Mouse (Mus musculus) hindbrain, embryonic 15.5 days (tissue): ENCODE measurements around the gene Cavin2. TPM values are rescaled to one million over a fixed set of nuclear protein-coding genes. Genes with fewer than 3 reads are reported as not detected.

Source experiments
- ATAC-seq: fragments of 200-750 bp; cut with Nextera tagmentation; 2 replicates; pipeline ENCODE4 v1.8.0; 2017; ENCODE audit warnings: low read depth, moderate number of reproducible peaks, moderate TSS enrichment; ENCODE audit not compliant: low FRiP score
- H3K27ac ChIP-seq: fragments of 300-500 bp; sonication (generic); replicated peaks from 2 replicates; pipeline ENCODE4 v1.5.1; 2015; ENCODE audit warnings: mild to moderate bottlenecking, inconsistent platforms
- H3K27me3 ChIP-seq: fragments of 300-500 bp; sonication (generic); 2 replicates; pipeline ENCODE4 v1.6.1; 2015; ENCODE audit warnings: control low read depth, inconsistent platforms
- H3K36me3 ChIP-seq: fragments of 300-500 bp; sonication (generic); 2 replicates; pipeline ENCODE4 v1.6.1; 2015; ENCODE audit warnings: control low read depth, inconsistent platforms
- H3K4me1 ChIP-seq: fragments of 300-500 bp; sonication (generic); replicated peaks from 2 replicates; pipeline ENCODE4 v1.6.1; 2015; ENCODE audit warnings: control low read depth, inconsistent platforms
- H3K4me2 ChIP-seq: fragments of 300-500 bp; sonication (generic); 2 replicates; pipeline ENCODE4 v1.6.1; 2015; ENCODE audit warnings: moderate library complexity, mild to moderate bottlenecking, inconsistent platforms
- H3K4me3 ChIP-seq: fragments of 300-500 bp; sonication (generic); 2 replicates; pipeline ENCODE4 v1.5.1; 2015; ENCODE audit warnings: mild to moderate bottlenecking, inconsistent platforms
- H3K9ac ChIP-seq: fragments of 300-500 bp; sonication (generic); 2 replicates; pipeline ENCODE4 v1.6.1; 2015; ENCODE audit warnings: inconsistent platforms
- H3K9me3 ChIP-seq: fragments of 300-500 bp; sonication (generic); 2 replicates; pipeline ENCODE4 v1.6.1; 2016; ENCODE audit warnings: control low read depth, inconsistent platforms
- WGBS: fragments of 180-500 bp; shearing (Covaris S2); methylation state at CpG from one replicate; pipeline ENCODE4 v1.1.7; 2015; 5-methylcytosine and 5-hydroxymethylcytosine counted together
- polyA plus RNA-seq: library from polyadenylated mRNA; unstranded; fragments of >200 nt; fragmentation: Nextera tagmentation; extraction: Ambion mirVana; gene quantifications from 2 replicates; pipeline ENCODE4 v1.2.1, GENCODE M21; 2015

Gene Cavin2
- polyA plus RNA-seq, 1 experiment from 2014 or later = 10.9 TPM

GRCm38 (mm10) chr1:51271845-51272244 is 17.1 kb upstream of the Cavin2 start:
- Histone ChIP-seq H3K4me3 (no peak overlapping the region), H3K9ac (no peak overlapping the region), H3K4me1 (no peaks in the 10 kb centered on the region), H3K9me3 (no peaks in the 10 kb centered on the region), H3K36me3 (no peaks in the 10 kb centered on the region), H3K27me3 (no peaks in the 10 kb centered on the region), H3K4me2 (no peak overlapping the region), H3K27ac (no peak overlapping the region)
- WGBS = 68% methylated on average over 4 of the region's 4 CpGs
- no peak for ATAC-seq

DNA sequence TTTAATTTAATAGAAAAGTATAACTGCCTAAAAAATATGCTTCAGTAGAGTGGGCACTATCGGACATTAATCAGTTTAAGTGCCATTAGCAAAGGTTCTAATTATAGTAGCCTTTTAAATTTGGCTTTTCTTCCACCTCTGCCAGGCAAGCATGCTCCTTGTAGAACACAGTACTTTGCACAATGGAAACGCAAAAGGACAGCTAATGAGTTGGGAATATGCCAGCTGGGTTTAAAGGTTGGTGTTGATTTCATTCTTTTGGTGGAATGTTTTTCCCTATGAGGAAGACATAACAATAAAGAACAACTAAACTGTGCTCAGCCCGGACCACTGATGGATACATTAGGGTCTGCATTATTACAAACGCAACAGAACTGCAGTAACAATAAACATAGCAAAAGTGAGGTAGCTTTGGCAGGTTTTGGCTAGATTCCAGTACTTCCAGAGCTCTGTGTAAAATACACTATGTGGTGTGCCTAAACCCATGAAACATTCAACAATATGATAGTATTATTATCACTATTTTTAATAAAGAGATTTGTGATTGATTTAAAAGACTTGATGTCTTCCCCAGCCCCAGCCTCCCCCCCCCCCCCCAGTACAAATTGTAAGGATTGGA is 16.2 kb upstream of the Cavin2 start:
- Histone ChIP-seq H3K9me3 (no peaks in the 10 kb centered on the region), H3K4me1 (no peaks in the 10 kb centered on the region), H3K4me2 (no peak overlapping the region), H3K27me3 (no peaks in the 10 kb centered on the region), H3K27ac (no peak overlapping the region), H3K36me3 (no peaks in the 10 kb centered on the region), H3K4me3 (no peak overlapping the region), H3K9ac (no peak overlapping the region)
- 51% methylated on average over 4 of the region's 4 CpGs for WGBS
- ATAC-seq = no peak

DNA sequence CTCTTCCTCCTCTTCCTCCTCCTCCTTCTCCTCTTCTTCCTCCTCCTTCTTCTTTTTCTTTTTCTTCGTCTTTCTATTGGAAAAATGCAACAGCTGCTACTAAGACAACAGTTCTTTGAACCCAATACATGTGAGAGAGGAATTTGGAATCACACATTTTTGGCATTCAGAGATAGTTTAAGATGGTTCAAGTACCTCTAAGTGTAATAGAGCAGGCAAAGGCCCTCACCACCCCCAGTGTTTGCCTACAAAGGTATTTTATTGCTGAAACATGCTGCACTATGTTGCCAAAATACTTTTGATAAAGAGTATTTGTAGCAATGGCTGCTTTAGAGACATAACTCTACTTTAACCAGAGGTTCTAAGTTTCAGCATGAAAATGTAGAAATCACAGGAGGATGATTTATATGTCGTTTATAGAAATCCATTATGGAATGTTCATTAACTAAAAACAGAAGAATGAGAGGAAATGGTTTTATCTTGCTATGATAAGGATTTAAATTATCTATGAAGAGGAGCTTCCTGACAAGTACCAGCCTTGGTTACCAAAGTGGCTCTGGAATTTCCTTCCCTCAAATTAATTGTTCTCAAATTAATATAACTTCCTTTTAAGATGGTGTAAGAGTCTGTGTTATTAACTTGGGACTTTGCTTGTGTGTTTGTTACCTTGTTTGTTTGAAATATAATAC is 10.9 kb upstream of the Cavin2 start:
- Histone ChIP-seq H3K4me3 (no peak overlapping the region), H3K4me1 (no peaks in the 10 kb centered on the region), H3K9me3 (no peaks in the 10 kb centered on the region), H3K36me3 (no peaks in the 10 kb centered on the region), H3K9ac (no peak overlapping the region), H3K27ac (no peak overlapping the region), H3K4me2 (no peak overlapping the region), H3K27me3 (no peaks in the 10 kb centered on the region)
- 83% methylated on average over 2 of the region's 2 CpGs for WGBS
- no peak for ATAC-seq

DNA sequence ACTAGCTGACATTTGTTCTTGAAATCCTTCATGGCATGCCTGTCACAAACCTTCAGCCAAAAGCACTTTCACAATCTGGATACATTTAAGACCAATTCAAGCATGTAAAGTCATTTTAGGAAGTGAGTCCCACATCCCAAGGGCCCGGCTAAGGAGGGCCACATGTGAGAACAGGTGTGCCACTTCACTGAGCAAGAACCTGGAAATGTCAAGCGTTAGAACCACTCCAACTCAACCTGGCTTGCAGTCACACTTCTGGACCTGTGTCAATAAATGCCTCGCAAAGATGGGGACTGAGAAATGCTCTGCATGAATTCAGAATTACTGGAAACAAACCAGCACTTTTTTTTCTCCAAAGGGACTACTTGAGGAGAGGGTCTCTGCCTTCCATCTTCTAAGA is 725 bp upstream of the Cavin2 start:
- no peak for ATAC-seq
- WGBS = 79% methylated on average over 3 of the region's 3 CpGs

GRCm38 (mm10) chr1:51289620-51290445 is 907 bp downstream of the Cavin2 start:
- Histone ChIP-seq H3K36me3 (no peaks in the 10 kb centered on the region), H3K9ac (no peak overlapping the region), H3K4me2 (peak overlapping the region; percentile 37), H3K4me3 (no peak overlapping the region), H3K4me1 (peaks cover 13% of the 10 kb centered on the region), H3K27me3 (no peaks in the 10 kb centered on the region), H3K27ac (peak overlapping the region; percentile 61), H3K9me3 (no peaks in the 10 kb centered on the region)
- 0 out of 2 replicates have a peak, but pooled peaks have one; percentile 38 for ATAC-seq
- 73% methylated on average over 17 of the region's 17 CpGs for WGBS

More for the DNA sequence above, 725 bp upstream of the Cavin2 start:
- Histone ChIP-seq H3K9ac (no peak overlapping the region), H3K4me3 (no peak overlapping the region), H3K4me1 (peaks cover 13% of the 10 kb centered on the region), H3K9me3 (no peaks in the 10 kb centered on the region), H3K27me3 (no peaks in the 10 kb centered on the region), H3K4me2 (no peak overlapping the region), H3K36me3 (no peaks in the 10 kb centered on the region), H3K27ac (no peak overlapping the region)

- Histone ChIP-seq H3K9me3 (no peaks in the 10 kb centered on the region), H3K27me3 (no peaks in the 10 kb centered on the region), H3K27ac (no peak overlapping the region), H3K36me3 (no peaks in the 10 kb centered on the region), H3K4me1 (peaks cover 13% of the 10 kb centered on the region), H3K4me2 (0 out of 2 replicates have a peak overlapping the region, but pooled peaks have one; percentile 5), H3K4me3 (no peak overlapping the region), H3K9ac (no peak overlapping the region)
- 44% methylated on average over 4 of the region's 4 CpGs for WGBS
- ATAC-seq = peak; percentile 61; the same call in 1 of the 2 replicates
These were observed 1.7 kb downstream of the Cavin2 start for GRCm38 (mm10) chr1:51290634-51291033.

- no peak overlapping the region for H3K9ac ChIP-seq
- H3K4me2 ChIP-seq = no peak overlapping the region
- H3K4me1 ChIP-seq = peaks cover 13% of the 10 kb centered on the region
- H3K4me3 ChIP-seq = no peak overlapping the region
- ATAC-seq = no peak
- no peak overlapping the region for H3K27ac ChIP-seq
- WGBS = 88% methylated on average over 4 of the region's 4 CpGs
- H3K9me3 ChIP-seq = no peaks in the 10 kb centered on the region
- H3K27me3 ChIP-seq = no peaks in the 10 kb centered on the region
- no peaks in the 10 kb centered on the region for H3K36me3 ChIP-seq
These were observed 3.4 kb downstream of the Cavin2 start for GRCm38 (mm10) chr1:51292348-51292747.

- no peaks in the 10 kb centered on the region for H3K9me3 ChIP-seq
- no peaks in the 10 kb centered on the region for H3K27me3 ChIP-seq
- H3K9ac ChIP-seq = no peak overlapping the region
- H3K4me2 ChIP-seq = no peak overlapping the region
- 84% methylated on average over 11 of the region's 11 CpGs for whole genome bisulfite sequencing
- H3K36me3 ChIP-seq = no peaks in the 10 kb centered on the region
- no peak overlapping the region for H3K27ac ChIP-seq
- H3K4me3 ChIP-seq = no peak overlapping the region
- H3K4me1 ChIP-seq = no peaks in the 10 kb centered on the region
- ATAC-seq = no peak
These were observed 11.5 kb downstream of the Cavin2 start for GRCm38 (mm10) chr1:51300295-51300930.

DNA sequence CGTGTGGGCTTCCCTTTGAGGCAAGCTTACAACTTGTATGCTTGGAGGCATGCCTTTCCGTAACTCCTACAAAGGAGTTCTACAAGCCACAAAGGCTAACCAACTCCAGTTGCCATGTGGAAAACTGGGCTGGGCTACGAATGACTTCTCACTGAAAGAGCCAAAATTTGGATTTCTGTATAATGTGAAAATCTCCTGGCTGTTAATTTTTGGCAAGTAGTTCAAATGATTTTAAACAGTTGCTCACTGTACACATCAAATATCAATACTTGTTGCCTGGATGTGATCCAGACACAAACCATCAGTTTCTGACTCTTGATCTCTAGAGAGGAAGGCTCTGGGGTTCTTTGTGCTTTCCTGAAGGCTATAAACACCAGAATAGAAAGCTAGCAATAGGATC is 18.1 kb downstream of the Cavin2 start:
- H3K36me3 ChIP-seq = no peaks in the 10 kb centered on the region
- H3K27ac ChIP-seq = no peak overlapping the region
- no peak overlapping the region for H3K9ac ChIP-seq
- ATAC-seq = no peak
- H3K27me3 ChIP-seq = no peaks in the 10 kb centered on the region
- H3K4me2 ChIP-seq = no peak overlapping the region
- no peaks in the 10 kb centered on the region for H3K4me1 ChIP-seq
- WGBS = 79% methylated on average over 3 of the region's 3 CpGs
- no peaks in the 10 kb centered on the region for H3K9me3 ChIP-seq
- H3K4me3 ChIP-seq = no peak overlapping the region

- Histone ChIP-seq H3K9ac (no peak overlapping the region), H3K27ac (no peak overlapping the region), H3K4me3 (no peak overlapping the region), H3K4me1 (no peaks in the 10 kb centered on the region), H3K4me2 (no peak overlapping the region), H3K27me3 (no peaks in the 10 kb centered on the region), H3K36me3 (no peaks in the 10 kb centered on the region), H3K9me3 (no peaks in the 10 kb centered on the region)
- 28% methylated on average over 2 of the region's 2 CpGs for WGBS
- ATAC-seq = peak; percentile 45; the same call in 1 of the 2 replicates
These were observed 26.6 kb downstream of the Cavin2 start for GRCm38 (mm10) chr1:51315476-51315875.

GRCm38 (mm10) chr1:51323506-51323905 is 34.6 kb downstream of the Cavin2 start:
- Histone ChIP-seq H3K4me3 (no peak overlapping the region), H3K27me3 (no peaks in the 10 kb centered on the region), H3K27ac (no peak overlapping the region), H3K36me3 (no peaks in the 10 kb centered on the region), H3K4me1 (no peaks in the 10 kb centered on the region), H3K9ac (no peak overlapping the region), H3K4me2 (no peak overlapping the region), H3K9me3 (no peaks in the 10 kb centered on the region)
- 79% methylated on average over 6 of the region's 6 CpGs for WGBS
- no peak for ATAC-seq

DNA sequence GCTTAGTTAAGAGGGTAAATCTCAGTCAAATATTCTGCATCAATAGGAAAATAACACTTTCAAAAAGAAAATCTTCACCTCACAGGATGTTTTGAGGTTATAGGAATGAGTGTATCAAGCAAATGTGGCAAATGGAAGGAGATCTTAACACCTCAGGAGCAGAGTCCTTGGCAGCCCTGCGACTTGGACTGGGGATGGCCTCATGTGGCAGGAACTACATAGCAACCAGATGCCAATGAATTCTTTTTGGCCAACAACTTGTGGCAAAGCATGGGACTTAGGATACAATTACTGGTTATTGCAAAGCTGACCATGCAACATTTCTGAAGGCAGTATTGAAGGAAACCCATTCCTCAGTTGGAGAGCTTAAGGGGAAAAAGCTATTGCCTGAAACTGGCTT is 39.6 kb downstream of the Cavin2 start:
- Histone ChIP-seq H3K9ac (no peak overlapping the region), H3K4me1 (peaks cover 13% of the 10 kb centered on the region), H3K4me3 (no peak overlapping the region), H3K36me3 (no peaks in the 10 kb centered on the region), H3K9me3 (no peaks in the 10 kb centered on the region), H3K4me2 (no peak overlapping the region), H3K27ac (no peak overlapping the region), H3K27me3 (no peaks in the 10 kb centered on the region)
- ATAC-seq = no peak
- WGBS = 88% methylated on average over 1 of the region's 1 CpGs
